Mouse (Mus musculus): ENCODE measurements around the gene Pdxp. TPM values are rescaled to one million over a fixed set of nuclear protein-coding genes. Genes with fewer than 3 reads are reported as not detected.

The Pdxp gene
- polyA plus RNA-seq, 1 experiment from 2014 or later = 102 TPM

Small RNA genes lying within 50 kb of the gene (microRNA-seq; reads per million reads assigned to microRNA genes)
- gene Mir6955 = not detected

Other genes with a start within 250 kb of the Pdxp start
- 6.4 and 8.2 TPM in 2 replicates for gene Elfn2, start 195.1 kb upstream of the Pdxp start, polyA plus RNA-seq (2015; fragmentation: Nextera tagmentation; extraction: Ambion mirVana)
- gene Mfng, start 140.4 kb upstream of the Pdxp start, polyA plus RNA-seq (2015; fragmentation: Nextera tagmentation; extraction: Ambion mirVana) = 58.1 and 67.0 TPM in 2 replicates
- gene Card10, start 110.9 kb upstream of the Pdxp start, polyA plus RNA-seq (2015; fragmentation: Nextera tagmentation; extraction: Ambion mirVana) = 1.3 and 1.4 TPM in 2 replicates
- gene Cdc42ep1, start 71.3 kb upstream of the Pdxp start, polyA plus RNA-seq (2015; fragmentation: Nextera tagmentation; extraction: Ambion mirVana) = 9.7 and 11.0 TPM in 2 replicates
- gene Lgals2, start 58.4 kb upstream of the Pdxp start, polyA plus RNA-seq (2015; fragmentation: Nextera tagmentation; extraction: Ambion mirVana) = not detected in 2 replicates
- gene Gga1, start 36.7 kb upstream of the Pdxp start, polyA plus RNA-seq (2015; fragmentation: Nextera tagmentation; extraction: Ambion mirVana) = 61.3 and 67.4 TPM in 2 replicates
- 0.19 and 0.30 TPM in 2 replicates for gene Gm49510, start 14.3 kb upstream of the Pdxp start, polyA plus RNA-seq (2015; fragmentation: Nextera tagmentation; extraction: Ambion mirVana)
- 4.9 and 6.0 TPM in 2 replicates for gene Sh3bp1, start 14.2 kb upstream of the Pdxp start, polyA plus RNA-seq (2015; fragmentation: Nextera tagmentation; extraction: Ambion mirVana)
- 51.9 and 95.5 TPM in 2 replicates for gene Lgals1, start 12.8 kb downstream of the Pdxp start, polyA plus RNA-seq (2015; fragmentation: Nextera tagmentation; extraction: Ambion mirVana)
- gene Nol12, start 21.0 kb downstream of the Pdxp start, polyA plus RNA-seq (2015; fragmentation: Nextera tagmentation; extraction: Ambion mirVana) = 60.4 and 64.2 TPM in 2 replicates
- gene Triobp, start 33.8 kb downstream of the Pdxp start, polyA plus RNA-seq (2015; fragmentation: Nextera tagmentation; extraction: Ambion mirVana) = 42.7 and 49.7 TPM in 2 replicates
- 403 and 441 TPM in 2 replicates for gene H1f0, start 114.5 kb downstream of the Pdxp start, polyA plus RNA-seq (2015; fragmentation: Nextera tagmentation; extraction: Ambion mirVana)
- not detected in 2 replicates for gene Galr3, start 128.0 kb downstream of the Pdxp start, polyA plus RNA-seq (2015; fragmentation: Nextera tagmentation; extraction: Ambion mirVana)
- 54.9 and 58.1 TPM in 2 replicates for gene Ankrd54, start 149.0 kb downstream of the Pdxp start, polyA plus RNA-seq (2015; fragmentation: Nextera tagmentation; extraction: Ambion mirVana)
- gene Eif3l, start 161.3 kb downstream of the Pdxp start, polyA plus RNA-seq (2015; fragmentation: Nextera tagmentation; extraction: Ambion mirVana) = 188 and 205 TPM in 2 replicates
- 8.2 and 10.0 TPM in 2 replicates for gene Micall1, start 195.0 kb downstream of the Pdxp start, polyA plus RNA-seq (2015; fragmentation: Nextera tagmentation; extraction: Ambion mirVana)
- 253 and 256 TPM in 2 replicates for gene Polr2f, start 227.1 kb downstream of the Pdxp start, polyA plus RNA-seq (2015; fragmentation: Nextera tagmentation; extraction: Ambion mirVana)
- gene 1700088E04Rik, start 227.3 kb downstream of the Pdxp start, polyA plus RNA-seq (2015; fragmentation: Nextera tagmentation; extraction: Ambion mirVana) = 11.7 and 13.1 TPM in 2 replicates